Mouse (Mus musculus) erythroblast, adult 5-6 weeks (primary cell): Measurements from ENCODE around the gene Ndufs7. TPM values are rescaled to one million over a fixed set of nuclear protein-coding genes. Genes with fewer than 3 reads are reported as not detected.
"Not testable (repeated sequence)": the region's sequence is repeated elsewhere in the genome, so short reads cannot be mapped to it uniquely, and the experiment has no call there.

Experiments
- ATAC-seq: replicated peaks from 2 replicates; pipeline ENCODE4 v1.8.0; 2016; ENCODE audit warnings: moderate number of reproducible peaks, mild to moderate bottlenecking, moderate TSS enrichment, inconsistent platforms; ENCODE audit not compliant: poor library complexity, low FRiP score, severe bottlenecking
- total RNA-seq, 2 experiments: library from RNA; stranded (forward) in 1 of 2; stranded (reverse) in 1 of 2; fragments of 150-400 nt in 1 of 2; fragments of 200-764, 138-1000 nt in 1 of 2; gene quantifications; 2 replicates each; pipeline versions ENCODE4 v1.2.3 to v1.2.4; 2015 to 2017; ENCODE audit warnings: low replicate concordance in 2 of 2

Ndufs7 gene
- total RNA-seq (2015; ENCODE audit: low replicate concordance) (25.7 and 25.9 TPM in 2 replicates), total RNA-seq (2017; ENCODE audit: low replicate concordance) (13.0 and 14.2 TPM in 2 replicates)

DNA sequence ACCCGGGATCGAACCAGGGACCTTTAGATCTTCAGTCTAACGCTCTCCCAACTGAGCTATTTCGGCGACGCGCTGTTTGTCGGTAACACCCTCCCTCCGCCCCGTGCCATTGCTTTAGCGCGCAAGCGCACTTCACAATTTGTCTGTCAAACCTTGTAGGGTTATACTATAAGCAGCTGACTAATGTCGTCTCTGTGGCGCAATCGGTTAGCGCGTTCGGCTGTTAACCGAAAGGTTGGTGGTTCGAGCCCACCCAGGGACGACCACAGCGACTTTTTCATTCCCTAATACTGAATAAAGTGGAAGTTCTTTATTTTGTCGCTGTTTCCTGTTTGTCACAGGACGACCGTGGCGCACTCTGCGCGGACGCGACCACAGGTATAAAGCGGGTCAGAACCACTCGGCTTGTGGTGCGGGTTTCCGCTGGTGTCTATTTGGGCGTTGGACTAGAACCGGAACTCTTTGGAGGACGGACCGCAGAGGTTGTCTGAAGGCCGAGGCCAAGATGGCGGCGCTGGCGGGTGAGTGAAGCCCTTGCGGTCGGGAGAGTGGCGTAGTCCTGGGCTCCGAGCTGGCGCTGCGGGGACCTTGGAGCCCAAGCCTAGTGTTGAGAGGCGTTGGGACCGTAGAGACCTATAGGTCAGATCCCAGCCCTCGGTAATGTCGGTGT is at the start of gene Ndufs7:
TSS of gene Ndufs7 (plus strand) at position 151 of the 670 bp plus-strand sequence.
- ATAC-seq = peak; percentile 82

DNA sequence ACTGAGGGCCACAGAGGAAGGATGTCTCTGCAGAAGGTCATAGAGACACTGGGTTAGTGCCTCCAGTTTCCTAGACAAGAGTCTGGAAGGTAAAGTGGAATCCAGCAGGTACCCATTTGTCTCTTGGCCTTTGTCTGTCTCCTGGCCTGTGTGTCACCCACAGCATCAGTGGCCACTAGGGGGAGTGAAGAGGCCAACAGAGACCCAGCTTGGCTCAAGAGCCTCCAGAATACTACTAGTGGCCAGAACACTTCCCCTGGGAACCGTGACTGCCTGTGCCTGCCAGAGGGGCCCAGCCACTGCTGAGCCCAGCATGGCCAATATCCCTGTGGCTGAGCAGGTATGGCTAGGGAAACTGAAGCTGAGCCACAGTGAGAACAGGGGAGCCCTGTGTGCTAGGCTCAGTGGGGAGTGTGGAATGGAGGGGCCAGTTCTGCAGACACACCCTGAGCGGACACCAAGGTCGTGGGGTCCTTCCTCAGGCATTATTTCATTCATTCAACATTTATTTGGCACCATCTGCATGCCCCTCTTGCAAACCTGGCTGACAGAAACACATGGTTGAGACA is 49.4 kb upstream of the Ndufs7 start:
- ATAC-seq = peak; percentile 90

DNA sequence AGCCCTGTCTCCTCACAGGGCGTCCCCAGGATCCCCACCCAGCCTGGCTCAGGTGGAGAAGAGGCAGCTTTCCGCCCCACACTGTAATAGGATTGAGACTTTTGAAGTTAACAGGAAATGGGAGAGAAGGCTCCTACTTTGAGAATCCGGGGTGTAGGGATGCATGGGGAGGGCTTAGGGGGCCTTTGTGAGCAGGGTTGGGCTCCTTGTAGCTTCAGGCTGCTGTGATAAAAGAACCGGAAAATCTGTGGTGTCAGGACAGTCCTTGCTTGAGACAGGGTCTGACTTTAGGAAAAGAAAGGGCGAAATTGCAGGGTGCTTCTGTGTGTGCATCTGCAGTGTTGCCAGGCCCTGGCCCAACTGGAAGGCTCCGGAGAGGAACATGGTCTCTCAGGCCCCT is 48.4 kb upstream of the Ndufs7 start:
- no peak for ATAC-seq

DNA sequence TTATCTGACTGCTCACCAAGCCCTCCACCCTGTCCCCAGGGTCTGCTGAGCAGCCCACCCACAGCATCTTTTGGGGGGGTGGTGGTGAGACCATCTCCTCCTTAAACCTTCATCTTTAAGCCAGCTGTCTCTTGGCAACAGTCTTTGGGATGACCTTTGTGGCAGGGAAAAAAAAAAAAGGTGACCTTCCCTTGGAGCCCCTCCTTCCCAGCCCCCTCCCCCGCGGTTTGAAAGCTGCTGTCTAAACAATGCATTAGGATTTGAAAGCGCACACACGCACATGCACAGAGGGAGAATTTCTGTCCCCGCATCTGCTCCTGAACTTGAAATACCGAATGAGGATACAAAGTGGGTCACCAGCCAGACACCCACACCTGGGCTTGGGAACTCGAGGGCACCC is 44.9 kb upstream of the Ndufs7 start:
- ATAC-seq = no peak

DNA sequence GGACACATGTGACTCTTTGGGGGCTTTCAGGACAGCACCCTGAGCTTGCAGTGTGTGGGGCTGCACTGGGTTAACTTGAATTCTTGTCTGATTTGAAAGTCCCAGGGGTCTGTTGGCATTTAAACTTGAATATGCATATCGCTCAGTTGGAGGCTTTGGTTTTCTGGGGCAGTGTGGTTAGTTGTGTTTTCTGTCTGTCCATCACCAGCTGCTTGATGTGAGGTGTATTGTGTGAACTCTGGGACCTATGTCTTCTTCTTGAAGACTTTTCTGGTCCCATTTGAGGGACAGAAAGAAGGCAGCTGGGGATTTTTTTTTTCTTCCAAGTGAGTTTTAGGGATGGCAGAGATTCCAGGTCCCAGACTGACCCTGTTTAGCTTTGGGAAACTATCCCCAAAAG is 41.7 kb upstream of the Ndufs7 start:
- no peak for ATAC-seq

DNA sequence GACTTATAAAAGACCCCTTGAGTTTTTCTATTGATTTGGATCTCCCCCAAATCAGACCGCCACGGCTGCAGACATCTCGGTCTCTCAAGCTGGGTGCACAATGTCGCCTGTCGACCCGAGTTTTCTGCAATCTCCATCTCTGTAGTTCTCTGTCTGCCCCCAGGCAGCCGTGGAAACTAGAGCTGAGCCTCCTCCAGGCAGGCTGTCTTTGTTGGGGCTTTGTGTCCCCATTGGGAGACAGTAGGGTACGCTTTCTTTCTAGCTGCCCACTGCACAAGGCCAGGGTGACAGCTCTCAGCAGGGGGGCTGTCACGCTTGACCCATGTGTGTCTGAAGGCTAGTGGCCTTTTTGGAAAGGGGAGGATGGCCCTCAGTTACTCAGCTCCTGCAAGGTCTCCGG is 41.2 kb upstream of the Ndufs7 start:
- ATAC-seq = no peak

DNA sequence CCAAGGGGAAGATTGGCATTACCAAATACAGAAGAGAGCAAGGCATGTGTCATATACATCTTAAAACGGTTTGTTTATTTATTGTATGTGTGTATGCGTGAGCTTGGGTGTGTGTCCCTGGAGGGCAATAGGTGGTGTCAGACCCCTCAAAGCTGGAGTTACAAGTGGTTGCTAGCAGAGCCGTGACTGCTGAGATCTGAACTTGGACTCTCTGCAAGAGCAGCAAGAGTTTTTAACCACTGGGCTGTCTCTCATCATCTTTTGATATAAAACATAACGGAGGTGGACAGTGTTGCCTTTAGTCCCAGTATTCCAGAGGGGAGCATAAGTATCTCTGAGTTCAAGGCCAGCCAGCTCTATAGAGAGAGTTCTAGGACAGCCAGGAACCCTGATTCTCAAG is 40.7 kb upstream of the Ndufs7 start:
- ATAC-seq = no peak

DNA sequence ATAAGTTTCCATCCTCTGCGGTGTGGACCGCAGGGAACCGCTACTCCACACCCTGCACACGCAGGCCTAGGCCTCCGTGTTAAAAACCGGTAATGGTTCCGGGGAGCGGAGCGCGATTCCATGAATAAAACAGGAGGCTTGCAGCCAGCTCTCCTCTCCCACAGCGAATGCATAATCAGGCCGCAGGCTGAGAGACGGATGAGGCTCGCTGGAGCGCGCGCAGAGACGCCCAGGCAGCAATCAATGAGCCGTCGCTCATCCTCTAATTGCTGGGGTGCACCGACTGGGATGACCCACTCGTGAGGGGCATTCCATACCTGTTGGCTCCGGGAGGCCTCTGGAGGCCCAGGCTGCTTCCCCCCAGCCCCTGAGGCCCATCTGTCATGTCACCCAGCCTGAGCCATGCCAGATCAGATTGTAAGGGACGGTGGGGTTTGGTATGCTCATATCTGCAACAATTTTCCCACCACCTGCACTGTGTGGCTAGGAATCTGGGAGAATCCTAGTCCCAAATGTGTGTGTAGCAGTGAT is 40.0 kb upstream of the Ndufs7 start:
- no peak for ATAC-seq

DNA sequence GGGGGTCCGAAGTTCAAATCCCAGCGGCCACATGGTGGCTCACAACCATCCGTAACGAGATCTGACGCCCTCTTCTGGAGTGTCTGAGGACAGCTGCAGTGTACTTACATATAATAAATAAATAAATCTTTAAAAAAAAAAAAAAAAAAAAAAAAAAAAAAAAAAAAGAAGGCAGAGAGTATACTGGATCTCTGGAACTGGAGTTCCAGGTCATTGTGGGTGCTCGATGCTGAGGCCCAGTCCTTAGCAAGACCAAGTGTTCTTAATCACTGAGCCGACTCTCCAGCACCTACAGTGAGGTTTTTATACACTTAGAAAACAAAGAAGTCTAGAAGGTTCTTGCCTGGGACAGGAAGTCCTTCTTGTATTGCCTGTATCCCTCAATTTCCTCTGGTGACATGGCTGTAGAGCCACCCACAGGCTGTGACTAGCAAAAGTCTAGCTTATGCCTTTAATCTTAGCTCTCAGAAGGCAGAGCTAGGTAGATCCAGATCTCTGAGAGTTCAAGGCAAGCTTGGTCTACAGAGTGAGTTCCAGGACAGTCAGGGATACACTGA is 37.3 kb upstream of the Ndufs7 start:
- ATAC-seq = not testable (repeated sequence)

DNA sequence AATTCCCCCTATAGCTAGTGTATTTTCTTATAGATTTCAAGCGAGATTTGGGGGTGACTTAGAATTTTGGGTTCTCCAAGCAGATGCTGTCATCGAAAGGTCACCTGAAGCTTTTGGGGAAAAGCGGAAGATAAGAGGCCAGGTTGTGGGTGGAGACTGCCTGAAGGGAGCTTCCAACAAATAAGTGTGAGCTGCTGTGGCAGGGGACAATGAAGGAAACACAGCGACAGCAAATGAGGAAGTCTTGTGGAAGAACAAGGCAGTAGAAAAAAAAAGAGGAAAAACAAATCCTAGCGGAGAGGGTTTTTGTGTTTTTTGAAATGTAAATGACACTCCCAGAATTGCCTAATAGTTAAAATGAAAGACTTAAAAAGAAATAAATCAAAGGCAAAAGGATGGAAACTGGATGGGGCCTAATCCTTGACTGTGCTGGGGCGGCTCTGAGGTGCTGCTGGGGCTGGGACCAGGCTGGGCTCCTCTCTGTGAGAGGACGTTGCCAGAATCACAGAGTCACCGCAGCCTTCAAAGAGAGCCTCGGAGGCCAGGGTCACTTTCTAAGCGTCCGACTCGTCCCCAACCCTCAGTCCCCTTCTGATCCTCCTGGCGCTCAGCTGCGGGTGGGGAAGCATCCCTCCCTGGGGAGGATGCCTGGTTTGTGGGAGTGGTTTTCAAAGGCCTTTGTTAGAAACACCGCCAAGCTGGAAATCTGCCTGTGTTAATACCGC is 33.7 kb upstream of the Ndufs7 start:
- ATAC-seq = no peak

DNA sequence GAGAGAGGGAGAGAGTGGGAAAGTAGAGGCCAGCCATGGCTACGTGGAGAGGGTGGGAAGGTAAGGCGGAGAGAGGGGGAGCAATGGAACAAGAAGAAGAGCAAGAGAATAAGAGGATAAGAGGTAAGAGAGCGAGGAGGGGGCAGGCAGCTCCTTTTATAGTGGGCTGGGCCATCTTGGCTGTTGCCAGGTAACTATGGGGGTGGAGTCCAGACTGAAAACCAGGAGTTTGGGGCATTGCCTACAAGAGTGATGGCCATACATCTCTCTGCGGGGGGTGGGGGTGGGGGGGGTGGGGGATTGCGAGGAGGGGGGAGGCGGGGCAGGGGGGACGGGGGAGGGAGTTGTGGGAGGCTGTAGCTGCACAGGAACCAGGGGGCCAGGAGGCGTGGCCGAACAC is 28.2 kb upstream of the Ndufs7 start:
- ATAC-seq = no peak

DNA sequence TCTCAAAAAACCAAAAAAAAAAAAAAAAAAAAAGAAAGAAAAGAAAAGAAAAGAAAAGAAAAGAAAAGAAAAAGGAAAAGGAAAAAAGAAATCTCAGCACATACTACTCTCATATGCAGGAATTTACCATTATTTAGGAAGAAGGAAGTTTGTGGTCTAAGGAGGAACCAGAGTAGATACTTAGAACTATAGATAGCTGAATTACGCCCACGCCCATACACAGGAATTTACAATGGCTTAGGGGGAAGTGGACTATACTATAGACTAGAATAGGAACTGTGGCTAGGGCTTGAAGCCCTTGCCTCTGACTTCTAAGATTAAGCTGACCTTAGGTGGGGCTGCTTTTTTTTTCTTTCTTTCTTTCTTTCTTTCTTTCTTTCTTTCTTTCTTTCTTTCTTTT is 25.8 kb upstream of the Ndufs7 start:
- ATAC-seq = not testable (repeated sequence)

DNA sequence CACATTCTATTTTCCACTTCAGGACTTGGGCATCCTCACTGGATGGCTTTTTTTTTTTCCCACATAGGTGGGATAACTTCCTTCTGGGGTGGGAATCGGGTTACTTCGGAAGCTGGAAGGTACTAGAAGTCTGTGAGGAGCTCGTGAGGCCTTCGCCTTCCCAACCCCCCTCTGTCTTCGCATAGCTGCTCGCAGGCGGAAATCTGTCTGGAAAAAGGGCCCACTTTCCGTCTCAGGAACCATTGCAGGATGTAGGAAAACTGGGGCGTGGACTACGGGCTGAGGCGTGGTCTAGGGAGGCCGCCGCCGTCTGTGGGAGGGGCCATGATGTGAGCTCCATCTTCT is 22.9 kb upstream of the Ndufs7 start:
- no peak for ATAC-seq

DNA sequence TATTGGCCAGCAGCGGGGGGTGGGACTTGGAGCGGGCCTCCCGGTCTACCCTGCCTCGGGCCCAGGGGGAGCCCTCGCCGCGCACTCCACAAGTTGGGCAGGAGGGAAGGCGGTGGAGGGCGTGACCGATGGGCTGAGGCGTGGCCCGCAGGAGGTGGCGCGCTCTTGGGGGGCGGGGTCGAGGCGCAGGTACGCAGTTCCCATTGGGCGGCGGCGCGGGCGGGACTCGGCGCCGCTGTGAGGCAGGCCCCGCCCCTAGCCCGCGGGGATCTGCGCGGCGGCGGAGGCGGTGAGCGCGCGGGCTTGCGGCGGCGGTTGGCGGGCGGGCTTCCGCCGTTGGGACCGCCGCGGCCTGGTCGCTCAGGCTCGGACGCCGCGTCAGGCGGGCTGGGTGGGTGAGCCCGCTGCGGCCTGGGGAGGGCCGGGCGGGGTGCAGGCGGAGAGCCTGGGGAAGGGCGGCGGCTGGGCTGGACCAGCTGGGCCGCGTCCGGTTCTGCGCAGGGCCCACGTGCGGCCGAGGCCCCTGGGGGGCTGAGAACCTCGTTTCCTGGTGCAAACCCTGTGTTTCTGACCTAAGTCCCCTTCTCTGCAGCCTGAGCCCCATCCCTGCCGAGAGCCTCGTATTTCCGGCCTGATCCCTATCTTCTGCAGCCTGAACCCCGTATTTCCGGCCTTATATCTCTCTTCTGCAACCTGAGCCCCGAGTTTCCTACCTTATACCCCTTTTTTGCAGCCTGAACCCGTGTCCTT is 22.3 kb upstream of the Ndufs7 start, which contains the start of gene Mum1:
TSS of gene Mum1 (plus strand) at position 19 of the 750 bp plus-strand sequence.
- peak; percentile 93 for ATAC-seq

DNA sequence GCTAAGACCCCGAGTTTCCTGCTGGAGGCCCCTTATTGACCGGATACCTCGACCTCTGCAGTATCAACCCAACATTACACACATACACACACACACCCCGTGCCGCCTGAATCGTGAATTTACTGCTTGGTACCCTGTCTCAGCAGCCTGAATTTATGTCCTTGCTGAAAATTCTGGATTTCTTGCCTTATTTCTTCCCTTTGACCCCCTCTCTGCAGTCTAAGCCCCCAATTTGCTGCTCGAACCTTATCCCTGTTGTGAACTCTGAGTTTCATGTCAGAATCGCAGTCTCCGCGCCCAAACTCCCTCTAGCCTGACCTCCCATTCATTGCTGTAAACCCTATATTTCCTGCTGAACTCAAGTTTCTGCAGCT is 21.8 kb upstream of the Ndufs7 start:
- ATAC-seq = peak; percentile 10

DNA sequence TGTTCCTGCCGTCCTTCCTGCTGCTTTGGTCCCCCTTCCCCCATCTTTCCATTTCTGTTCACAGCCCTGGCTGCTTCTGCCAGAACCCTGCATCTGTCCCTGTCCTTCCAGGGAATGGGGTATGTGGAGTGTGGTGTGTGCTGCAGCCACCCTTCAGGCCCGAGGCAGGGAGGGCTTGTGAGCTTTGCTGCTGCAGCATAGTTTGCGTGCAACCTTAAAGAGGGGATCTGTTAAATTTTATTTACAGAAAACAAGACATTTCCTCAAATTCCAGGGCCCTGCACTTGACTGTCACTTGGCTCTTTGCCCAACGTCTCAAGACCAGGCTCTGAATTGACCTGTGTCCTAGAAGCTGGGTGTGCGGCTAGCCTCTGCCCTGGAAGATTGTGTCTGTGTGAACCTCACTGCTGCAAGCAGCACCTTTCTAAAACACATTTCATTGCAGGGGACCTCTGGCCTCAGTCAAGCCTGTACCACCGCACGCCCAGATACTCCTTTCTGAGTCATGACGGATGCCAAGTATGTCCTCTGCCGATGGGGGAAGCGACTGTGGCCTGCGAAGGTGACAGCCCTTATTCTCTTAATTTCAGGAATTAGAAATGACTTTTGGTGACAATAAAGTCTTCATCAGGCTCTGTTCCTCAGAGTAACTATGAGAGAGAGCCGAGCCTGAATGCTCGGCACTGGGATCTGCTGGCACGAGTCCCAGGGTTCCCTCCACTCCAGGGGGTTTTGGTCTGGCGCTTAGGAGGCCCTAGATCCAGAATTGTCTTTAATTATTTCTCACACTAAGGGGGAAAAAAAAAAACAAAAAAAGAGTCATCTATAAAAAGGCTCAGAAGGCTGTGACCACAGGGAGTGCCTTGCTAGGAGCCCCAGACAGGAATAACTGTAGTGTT is 20.8 kb upstream of the Ndufs7 start:
- ATAC-seq = no peak

DNA sequence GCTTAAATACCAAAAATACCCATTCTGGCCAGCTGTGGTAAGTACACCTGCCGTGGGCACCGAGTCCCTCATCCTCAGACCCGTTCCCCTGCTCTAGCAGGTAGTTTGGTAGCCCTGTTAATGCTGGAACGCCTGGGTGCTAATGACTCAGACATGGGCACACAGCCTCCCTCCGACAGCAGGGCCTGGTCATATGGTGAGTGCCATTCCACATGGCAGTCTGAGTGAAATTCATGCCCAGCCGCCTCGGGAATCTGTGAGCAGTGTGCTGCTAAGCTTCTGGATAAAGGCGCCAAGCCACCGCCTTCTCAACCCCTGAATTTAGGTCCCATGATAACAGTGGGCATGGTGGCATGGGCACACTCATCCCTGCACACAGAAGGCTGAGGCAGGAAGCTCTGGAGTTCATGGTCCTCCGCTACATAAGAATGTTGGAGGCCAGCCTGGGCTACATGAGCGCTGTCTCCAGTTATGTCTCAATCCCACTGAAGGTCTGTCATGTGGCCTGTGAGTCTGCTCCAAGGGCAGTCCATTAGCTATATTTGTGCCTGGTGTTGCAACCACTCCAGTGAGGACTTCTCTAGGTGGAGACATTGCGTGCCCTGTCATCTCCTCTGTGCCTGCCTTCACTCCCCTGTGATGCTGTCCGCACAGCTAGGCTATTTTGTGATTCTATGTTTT is 12.6 kb upstream of the Ndufs7 start:
- ATAC-seq = no peak

DNA sequence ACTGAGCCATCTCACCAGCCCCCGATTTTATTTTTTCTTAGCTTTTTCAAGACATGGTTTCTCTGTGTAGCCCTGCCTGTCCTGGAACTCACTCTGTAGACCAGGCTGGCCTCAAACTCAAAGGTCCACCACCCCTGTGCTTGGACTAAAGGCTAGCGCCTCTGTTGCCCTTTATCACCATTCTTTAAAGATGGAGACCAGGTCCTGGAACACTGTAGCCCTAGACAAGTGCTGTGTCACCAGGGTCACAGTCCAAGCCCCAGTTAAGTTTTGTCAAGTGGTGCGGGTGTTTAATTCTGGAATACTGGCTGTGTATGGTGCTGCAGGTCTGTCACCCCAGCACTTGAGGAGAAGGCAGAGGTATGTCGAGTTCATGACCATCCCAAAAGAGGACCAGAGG is 11.9 kb upstream of the Ndufs7 start:
- no peak for ATAC-seq
